Mouse (Mus musculus): ENCODE data around the gene Myo1b. TPM values are rescaled to one million over a fixed set of nuclear protein-coding genes. Genes with fewer than 3 reads are reported as not detected.

Gene Myo1b
- total and polyA plus RNA-seq, 2 experiments from 2014 or later, result 47.4 to 53.0 TPM

DNA sequence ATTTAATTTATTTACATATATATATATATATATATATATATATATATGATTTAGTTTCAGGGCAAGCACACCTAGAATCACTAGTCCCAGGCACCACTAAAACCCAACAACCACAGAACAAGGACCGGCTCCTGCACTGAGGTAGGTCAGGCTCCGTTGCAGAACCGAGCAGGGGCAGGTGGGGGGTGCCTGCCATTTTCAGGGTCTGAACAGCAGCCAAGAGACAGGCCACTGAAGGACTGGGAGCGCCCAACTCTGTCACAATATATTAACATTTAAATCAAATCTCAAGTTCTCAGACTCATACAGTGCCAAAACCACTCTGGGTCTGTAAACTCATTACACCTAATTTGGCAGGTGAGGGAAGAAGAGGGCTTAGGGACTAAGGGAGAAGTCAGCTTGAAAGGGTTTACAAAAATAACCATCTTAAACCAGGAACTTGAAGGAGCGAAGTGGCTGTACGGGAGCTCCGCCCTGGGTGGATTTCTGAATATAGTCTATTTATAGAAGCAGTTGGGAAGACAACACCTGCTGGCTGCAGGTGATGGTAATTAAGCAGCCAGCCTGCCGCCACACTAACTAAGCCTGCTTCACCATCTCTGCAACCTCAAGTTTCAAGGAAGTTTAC lies 30.4 kb downstream of the Myo1b start:
- Histone ChIP-seq H3K9ac (no peak overlapping the region), H3K27me3 (ENCODE audit: insufficient read depth, low read length) (no peaks in the 10 kb centered on the region), H3K27ac (ENCODE audit: low read depth, low read length) (no peak overlapping the region), H3K4me3 (ENCODE audit: low read depth, low read length) (no peak overlapping the region), H3K4me1 (ENCODE audit: insufficient read depth) (no peaks in the 10 kb centered on the region), H3K36me3 (ENCODE audit: insufficient read depth) (no peaks in the 10 kb centered on the region), H3K4me2 (ENCODE audit: low read depth) (no peak overlapping the region), H3K9me3 (ENCODE audit: low read length) (no peaks in the 10 kb centered on the region)
- ATAC-seq, result no peak
- no peak for TF ChIP-seq CTCF (IDR thresholded peaks at IDR 0.05; ENCODE audit: low read depth)
- 62% methylated on average over 8 of the region's 8 CpGs for WGBS
- DNase-seq, result no peak

GRCm38 (mm10) chr1:51883211-51883610 lies 32.7 kb downstream of the Myo1b start:
- ATAC-seq, result no peak
- Histone ChIP-seq H3K9me3 (ENCODE audit: low read length) (no peaks in the 10 kb centered on the region), H3K27ac (ENCODE audit: low read depth, low read length) (no peak overlapping the region), H3K4me1 (ENCODE audit: insufficient read depth) (no peaks in the 10 kb centered on the region), H3K36me3 (ENCODE audit: insufficient read depth) (no peaks in the 10 kb centered on the region), H3K9ac (no peak overlapping the region), H3K27me3 (ENCODE audit: insufficient read depth, low read length) (no peaks in the 10 kb centered on the region), H3K4me2 (ENCODE audit: low read depth) (no peak overlapping the region), H3K4me3 (ENCODE audit: low read depth, low read length) (no peak overlapping the region)
- TF ChIP-seq CTCF (IDR thresholded peaks at IDR 0.05; ENCODE audit: low read depth), result no peak
- 95% methylated on average over 2 of the region's 2 CpGs for WGBS
- no peak for DNase-seq

DNA sequence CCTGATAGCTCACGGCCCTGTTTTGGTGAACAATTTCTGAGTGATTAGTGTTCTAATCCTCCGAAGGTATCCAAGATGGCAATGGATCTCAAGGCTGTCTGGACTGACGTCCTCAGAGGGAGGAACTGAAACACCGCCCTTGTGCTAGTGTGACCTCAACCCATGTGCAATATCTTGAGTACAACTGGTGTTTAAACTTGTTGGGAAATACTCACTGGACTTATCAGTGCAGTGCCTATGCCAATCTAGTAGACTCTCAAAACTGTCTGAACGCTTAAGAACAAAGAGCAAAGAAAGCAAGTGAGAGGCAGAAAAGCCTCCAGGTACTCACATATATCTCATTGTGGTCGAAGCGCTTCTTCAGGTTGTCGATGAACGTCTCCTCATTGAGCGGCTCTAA lies 33.1 kb downstream of the Myo1b start:
- ATAC-seq (no peak), DNase-seq (no peak)
- Histone ChIP-seq H3K36me3 (ENCODE audit: insufficient read depth) (no peaks in the 10 kb centered on the region), H3K9me3 (ENCODE audit: low read length) (no peaks in the 10 kb centered on the region), H3K27me3 (ENCODE audit: insufficient read depth, low read length) (no peaks in the 10 kb centered on the region), H3K9ac (no peak overlapping the region), H3K27ac (ENCODE audit: low read depth, low read length) (no peak overlapping the region), H3K4me1 (ENCODE audit: insufficient read depth) (no peaks in the 10 kb centered on the region), H3K4me3 (ENCODE audit: low read depth, low read length) (no peak overlapping the region), H3K4me2 (ENCODE audit: low read depth) (no peak overlapping the region)
- TF ChIP-seq CTCF (IDR thresholded peaks at IDR 0.05; ENCODE audit: low read depth), result no peak
- 96% methylated on average over 10 of the region's 10 CpGs for WGBS

DNA sequence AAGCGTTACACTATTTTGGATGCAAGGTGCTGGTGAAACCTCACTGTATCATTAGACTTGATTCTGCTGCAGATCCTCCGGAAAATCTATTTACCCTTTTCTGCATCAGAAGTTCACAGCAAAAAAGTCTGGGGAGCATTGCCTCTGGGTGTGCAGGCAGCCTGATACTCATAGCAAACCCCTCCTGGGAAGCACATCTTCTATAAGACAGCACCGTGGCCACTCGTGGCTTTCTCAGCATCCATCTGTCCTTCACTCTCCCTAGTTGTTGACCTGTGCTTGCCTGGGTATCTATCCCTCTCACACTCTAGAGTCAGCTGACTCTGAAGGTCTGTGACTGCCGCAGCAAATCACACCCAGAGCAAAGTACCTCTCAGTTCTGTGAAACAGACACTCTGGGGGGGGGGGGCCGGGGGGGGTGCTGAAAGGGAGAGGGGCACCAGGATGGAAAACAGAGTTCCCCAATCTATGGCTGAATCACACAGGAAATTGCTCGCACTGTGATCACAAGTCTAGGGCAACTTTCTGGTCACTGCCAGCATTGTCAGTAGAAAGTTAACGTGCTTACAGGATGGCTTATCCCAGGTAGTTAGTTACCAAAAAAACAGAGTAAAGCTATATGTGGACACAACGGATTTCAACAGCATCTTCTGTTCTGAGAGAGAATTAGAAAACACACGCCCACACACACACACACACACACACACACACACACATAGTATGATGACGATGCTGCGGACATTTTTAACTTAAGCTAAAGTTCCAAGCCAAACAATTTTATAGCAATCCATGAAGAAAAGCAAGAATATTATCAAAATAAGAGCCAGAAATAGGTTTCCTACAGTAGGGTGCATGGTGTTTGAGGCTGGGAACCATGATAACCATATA lies 35.7 kb downstream of the Myo1b start:
- no peaks in the 10 kb centered on the region for H3K4me1 ChIP-seq (ENCODE audit: insufficient read depth)
- H3K9ac ChIP-seq, result no peak overlapping the region
- DNase-seq, result no peak
- no peak for TF ChIP-seq CTCF (IDR thresholded peaks at IDR 0.05; ENCODE audit: low read depth)
- no peak for ATAC-seq
- no peaks in the 10 kb centered on the region for H3K27me3 ChIP-seq (ENCODE audit: insufficient read depth, low read length)
- no peaks in the 10 kb centered on the region for H3K36me3 ChIP-seq (ENCODE audit: insufficient read depth)
- no peak overlapping the region for H3K4me3 ChIP-seq (ENCODE audit: low read depth, low read length)
- WGBS, result 60% methylated on average over 12 of the region's 12 CpGs
- H3K4me2 ChIP-seq (ENCODE audit: low read depth), result no peak overlapping the region
- H3K27ac ChIP-seq (ENCODE audit: low read depth, low read length), result no peak overlapping the region
- H3K9me3 ChIP-seq (ENCODE audit: low read length), result no peaks in the 10 kb centered on the region

DNA sequence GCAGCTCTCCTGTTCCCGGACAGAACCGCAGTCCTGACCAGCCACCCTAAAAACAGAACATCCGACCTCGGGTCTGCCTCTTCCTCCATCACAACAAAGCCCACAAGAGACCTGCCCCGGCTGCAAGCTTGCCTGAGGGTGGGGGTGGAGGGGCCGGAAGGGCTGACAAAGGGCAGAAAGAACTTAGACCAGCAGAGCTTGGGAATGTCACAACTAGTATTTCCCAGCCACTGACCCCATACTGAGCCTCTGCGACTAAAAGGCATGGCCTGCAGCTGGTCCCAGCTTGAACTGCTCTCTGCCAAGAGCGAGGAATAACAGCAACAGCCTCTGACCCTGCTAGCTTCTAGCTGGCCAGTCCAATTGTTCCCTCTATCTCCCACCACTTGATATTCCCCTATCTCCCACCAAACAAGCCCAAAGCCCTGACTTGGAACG lies 36.5 kb downstream of the Myo1b start:
- H3K36me3 ChIP-seq (ENCODE audit: insufficient read depth), result no peaks in the 10 kb centered on the region
- no peak overlapping the region for H3K4me2 ChIP-seq (ENCODE audit: low read depth)
- 20% methylated on average over 9 of the region's 9 CpGs for WGBS
- TF ChIP-seq CTCF (IDR thresholded peaks at IDR 0.05; ENCODE audit: low read depth), result no peak
- H3K4me1 ChIP-seq (ENCODE audit: insufficient read depth), result no peaks in the 10 kb centered on the region
- no peak for DNase-seq
- H3K4me3 ChIP-seq (ENCODE audit: low read depth, low read length), result no peak overlapping the region
- H3K27ac ChIP-seq (ENCODE audit: low read depth, low read length), result no peak overlapping the region
- ATAC-seq, result no peak; the same call in 1 of the 2 replicates
- no peaks in the 10 kb centered on the region for H3K9me3 ChIP-seq (ENCODE audit: low read length)
- H3K9ac ChIP-seq, result no peak overlapping the region; the same call in 1 of the 2 replicates
- no peaks in the 10 kb centered on the region for H3K27me3 ChIP-seq (ENCODE audit: insufficient read depth, low read length)

DNA sequence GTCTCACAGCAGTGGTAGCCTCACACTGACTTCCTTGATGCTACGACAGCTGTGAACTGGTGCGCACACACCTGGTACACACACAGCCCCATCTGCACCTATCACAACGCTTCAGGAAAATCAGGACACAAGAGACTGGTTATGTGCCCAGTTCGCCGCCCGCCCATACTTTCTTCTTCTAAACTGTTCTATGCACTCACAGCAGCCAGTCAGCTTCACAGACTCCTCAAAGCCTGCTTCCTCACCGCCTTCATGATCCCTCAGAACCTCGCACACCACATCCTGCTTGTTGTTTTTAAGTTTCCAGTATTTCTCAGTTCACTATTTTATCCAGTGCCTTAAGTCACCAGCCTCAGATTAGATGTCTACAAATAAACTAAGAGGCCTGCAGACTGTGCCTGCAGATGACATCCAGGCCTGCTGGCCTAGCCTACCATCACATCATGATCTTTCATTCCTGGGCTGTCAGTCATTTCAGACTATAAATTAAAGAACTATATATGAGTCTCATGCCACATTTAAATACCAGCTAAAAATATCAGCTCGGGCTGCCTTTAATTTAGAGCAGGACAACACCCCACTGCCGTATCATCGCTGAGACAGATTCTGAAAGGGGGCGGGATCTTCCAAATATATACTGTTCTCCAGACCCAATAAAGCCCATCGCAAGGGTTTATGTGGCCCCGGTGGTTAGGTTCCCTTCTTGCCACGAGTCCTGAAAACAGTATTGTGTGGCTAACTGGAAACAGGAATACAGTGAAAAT lies 40.2 kb downstream of the Myo1b start:
- H3K9ac ChIP-seq, result no peak overlapping the region
- TF ChIP-seq CTCF (IDR thresholded peaks at IDR 0.05; ENCODE audit: low read depth), result no peak

More for the DNA sequence above, 40.2 kb downstream of the Myo1b start:
- no peak overlapping the region for H3K4me2 ChIP-seq (ENCODE audit: low read depth)
- WGBS, result 90% methylated on average over 15 of the region's 15 CpGs
- no peaks in the 10 kb centered on the region for H3K27me3 ChIP-seq (ENCODE audit: insufficient read depth, low read length)
- DNase-seq, result no peak
- H3K9me3 ChIP-seq (ENCODE audit: low read length), result no peaks in the 10 kb centered on the region
- ATAC-seq, result no peak
- H3K4me3 ChIP-seq (ENCODE audit: low read depth, low read length), result no peak overlapping the region
- H3K4me1 ChIP-seq (ENCODE audit: insufficient read depth), result no peaks in the 10 kb centered on the region
- H3K36me3 ChIP-seq (ENCODE audit: insufficient read depth), result no peaks in the 10 kb centered on the region
- H3K27ac ChIP-seq (ENCODE audit: low read depth, low read length), result no peak overlapping the region
